Mouse (Mus musculus): ENCODE measurements around the gene Tmem268. TPM values are rescaled to one million over a fixed set of nuclear protein-coding genes. Genes with fewer than 3 reads are reported as not detected.

Gene Tmem268
- polyA plus RNA-seq, 1 experiment, result 5.7 TPM

- no peak overlapping the region for H3K4me3 ChIP-seq (ENCODE audit: insufficient read depth, low read length)
- peak overlapping the region; percentile 19; the same call in 1 of the 2 replicates for H3K27ac ChIP-seq (ENCODE audit: insufficient read depth, low read depth, low read length)
- H3K4me1 ChIP-seq (ENCODE audit: control insufficient read depth, insufficient read depth, low read length), result peaks cover 15% of the 10 kb centered on the region
- TF ChIP-seq POLR2A (IDR thresholded peaks at IDR 0.05; ENCODE audit: borderline replicate concordance, low read depth, low read length) (no peak), CTCF (IDR thresholded peaks at IDR 0.05; ENCODE audit: low read depth, low read length) (no peak)
Measured at GRCm38 (mm10) chr4:63590538-63590937, 32.0 kb downstream of the Tmem268 start.

GRCm38 (mm10) chr4:63594459-63595110, 36.0 kb downstream of the Tmem268 start:
- Histone ChIP-seq H3K4me1 (ENCODE audit: control insufficient read depth, insufficient read depth, low read length) (peaks cover 15% of the 10 kb centered on the region), H3K4me3 (ENCODE audit: insufficient read depth, low read length) (no peak overlapping the region), H3K27ac (ENCODE audit: insufficient read depth, low read depth, low read length) (no peak overlapping the region)
- TF ChIP-seq CTCF (IDR thresholded peaks at IDR 0.05; ENCODE audit: low read depth, low read length), result no peak

GRCm38 (mm10) chr4:63595259-63595658, 36.7 kb downstream of the Tmem268 start:
- no peak for TF ChIP-seq POLR2A (IDR thresholded peaks at IDR 0.05; ENCODE audit: borderline replicate concordance, low read depth, low read length)
- no peak for TF ChIP-seq CTCF (IDR thresholded peaks at IDR 0.05; ENCODE audit: low read depth, low read length)
- no peak overlapping the region for H3K4me3 ChIP-seq (ENCODE audit: insufficient read depth, low read length)
- no peak overlapping the region for H3K27ac ChIP-seq (ENCODE audit: insufficient read depth, low read depth, low read length)
- H3K4me1 ChIP-seq (ENCODE audit: control insufficient read depth, insufficient read depth, low read length), result peaks cover 12% of the 10 kb centered on the region

GRCm38 (mm10) chr4:63596010-63596409, 37.4 kb downstream of the Tmem268 start:
- H3K4me3 ChIP-seq (ENCODE audit: insufficient read depth, low read length), result no peak overlapping the region
- H3K27ac ChIP-seq (ENCODE audit: insufficient read depth, low read depth, low read length), result no peak overlapping the region
- TF ChIP-seq CTCF (IDR thresholded peaks at IDR 0.05; ENCODE audit: low read depth, low read length) (no peak), POLR2A (IDR thresholded peaks at IDR 0.05; ENCODE audit: borderline replicate concordance, low read depth, low read length) (no peak)
- peaks cover 10% of the 10 kb centered on the region for H3K4me1 ChIP-seq (ENCODE audit: control insufficient read depth, insufficient read depth, low read length)

- no peak overlapping the region for H3K4me3 ChIP-seq (ENCODE audit: insufficient read depth, low read length)
- no peaks in the 10 kb centered on the region for H3K4me1 ChIP-seq (ENCODE audit: control insufficient read depth, insufficient read depth, low read length)
- H3K27ac ChIP-seq (ENCODE audit: insufficient read depth, low read depth, low read length), result no peak overlapping the region
- no peak for TF ChIP-seq POLR2A (IDR thresholded peaks at IDR 0.05; ENCODE audit: borderline replicate concordance, low read depth, low read length)
- no peak for TF ChIP-seq CTCF (IDR thresholded peaks at IDR 0.05; ENCODE audit: low read depth, low read length)
Measured at GRCm38 (mm10) chr4:63600786-63601185, 42.2 kb downstream of the Tmem268 start.

- TF ChIP-seq CTCF (IDR thresholded peaks at IDR 0.05; ENCODE audit: low read depth, low read length), result no peak
- TF ChIP-seq POLR2A (IDR thresholded peaks at IDR 0.05; ENCODE audit: borderline replicate concordance, low read depth, low read length), result no peak
- no peak overlapping the region for H3K27ac ChIP-seq (ENCODE audit: insufficient read depth, low read depth, low read length)
- no peak overlapping the region for H3K4me3 ChIP-seq (ENCODE audit: insufficient read depth, low read length)
- no peaks in the 10 kb centered on the region for H3K4me1 ChIP-seq (ENCODE audit: control insufficient read depth, insufficient read depth, low read length)
Measured at GRCm38 (mm10) chr4:63601263-63601662, 42.7 kb downstream of the Tmem268 start.

- H3K4me3 ChIP-seq (ENCODE audit: insufficient read depth, low read length), result no peak within 1 kb of the TSS
- H3K27ac ChIP-seq (ENCODE audit: insufficient read depth, low read depth, low read length), result no peak within 1 kb of the TSS
- TF ChIP-seq POLR2A (IDR thresholded peaks at IDR 0.05; ENCODE audit: borderline replicate concordance, low read depth, low read length) (no peak), CTCF (IDR thresholded peaks at IDR 0.05; ENCODE audit: low read depth, low read length) (no peak)
- no peaks in the 10 kb centered on the region for H3K4me1 ChIP-seq (ENCODE audit: control insufficient read depth, insufficient read depth, low read length)
Measured at GRCm38 (mm10) chr4:63604945-63605344, 46.4 kb downstream of the Tmem268 start, which contains the start of gene Gm11213. Gene Gm11213 (minus strand): TSS chr4:63605261.

- Histone ChIP-seq H3K4me1 (ENCODE audit: control insufficient read depth, insufficient read depth, low read length) (no peaks in the 10 kb centered on the region), H3K27ac (ENCODE audit: insufficient read depth, low read depth, low read length) (no peak overlapping the region), H3K4me3 (ENCODE audit: insufficient read depth, low read length) (no peak overlapping the region)
- TF ChIP-seq CTCF (IDR thresholded peaks at IDR 0.05; ENCODE audit: low read depth, low read length), result no peak
- TF ChIP-seq POLR2A (IDR thresholded peaks at IDR 0.05; ENCODE audit: borderline replicate concordance, low read depth, low read length), result no peak
Measured at GRCm38 (mm10) chr4:63605545-63605944, 47.0 kb downstream of the Tmem268 start.

- H3K27ac ChIP-seq (ENCODE audit: insufficient read depth, low read depth, low read length), result no peak overlapping the region
- H3K4me3 ChIP-seq (ENCODE audit: insufficient read depth, low read length), result no peak overlapping the region
- H3K4me1 ChIP-seq (ENCODE audit: control insufficient read depth, insufficient read depth, low read length), result no peaks in the 10 kb centered on the region
- TF ChIP-seq CTCF (IDR thresholded peaks at IDR 0.05; ENCODE audit: low read depth, low read length) (no peak), POLR2A (IDR thresholded peaks at IDR 0.05; ENCODE audit: borderline replicate concordance, low read depth, low read length) (no peak)
Measured at GRCm38 (mm10) chr4:63605968-63606367, 47.4 kb downstream of the Tmem268 start.

GRCm38 (mm10) chr4:63608391-63608790, 49.8 kb downstream of the Tmem268 start:
- Histone ChIP-seq H3K4me1 (ENCODE audit: control insufficient read depth, insufficient read depth, low read length) (no peaks in the 10 kb centered on the region), H3K27ac (ENCODE audit: insufficient read depth, low read depth, low read length) (no peak overlapping the region), H3K4me3 (ENCODE audit: insufficient read depth, low read length) (no peak overlapping the region)
- no peak for TF ChIP-seq CTCF (IDR thresholded peaks at IDR 0.05; ENCODE audit: low read depth, low read length)
- TF ChIP-seq POLR2A (IDR thresholded peaks at IDR 0.05; ENCODE audit: borderline replicate concordance, low read depth, low read length), result no peak
